Mouse (Mus musculus): ENCODE results near the gene P2ry13. TPM values are rescaled to one million over a fixed set of nuclear protein-coding genes. Genes with fewer than 3 reads are reported as not detected.

The P2ry13 gene
- polyA plus RNA-seq, 1 experiment from 2014 or later: 0.25 TPM

- Histone ChIP-seq H3K9me3 (replicated peaks) (no peaks in the 10 kb centered on the region), H3K4me3 (no peak overlapping the region), H3K27me3 (ENCODE audit: low read depth, poor library complexity, severe bottlenecking) (no peaks in the 10 kb centered on the region), H3K36me3 (no peaks in the 10 kb centered on the region), H3K4me1 (peaks cover 7% of the 10 kb centered on the region), H3K27ac (no peak overlapping the region)
- DNase-seq (ENCODE audit: low spot score): no peak
Measured at GRCm38 (mm10) chr3:59212404-59212803, 1.7 kb upstream of the P2ry13 start.

- DNase-seq (ENCODE audit: low spot score): no peak
- no peaks in the 10 kb centered on the region for H3K36me3 ChIP-seq
- peaks cover 7% of the 10 kb centered on the region for H3K4me1 ChIP-seq
- no peaks in the 10 kb centered on the region for H3K27me3 ChIP-seq (ENCODE audit: low read depth, poor library complexity, severe bottlenecking)
- H3K27ac ChIP-seq: no peak overlapping the region
- H3K9me3 ChIP-seq (replicated peaks): no peaks in the 10 kb centered on the region
- WGBS: 92% methylated on average over 8 of the region's 8 CpGs
- no peak overlapping the region for H3K4me3 ChIP-seq
Measured at GRCm38 (mm10) chr3:59211784-59212183, 1.1 kb upstream of the P2ry13 start.

DNA sequence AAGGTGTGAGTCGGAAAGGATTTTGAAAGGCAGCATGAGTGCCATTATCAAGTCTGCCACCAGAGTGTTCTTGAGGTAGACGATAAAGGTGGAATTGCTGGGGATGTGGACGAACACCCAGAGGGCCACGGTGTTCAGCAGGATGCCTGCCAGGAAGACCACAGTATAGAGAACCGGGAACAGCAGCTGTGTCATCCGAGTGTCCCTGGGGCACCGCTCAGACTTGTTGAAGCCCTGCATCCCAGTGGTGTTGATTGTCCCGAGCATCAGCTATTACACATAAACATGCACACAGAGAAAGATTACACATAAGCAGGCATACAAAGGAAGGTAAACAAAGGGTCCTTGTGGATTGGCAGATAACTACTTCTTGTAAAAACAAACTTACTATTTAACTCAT, 593 bp downstream of the P2ry13 start:
- H3K9me3 ChIP-seq (replicated peaks): no peaks in the 10 kb centered on the region
- no peak for DNase-seq (ENCODE audit: low spot score)
- no peaks in the 10 kb centered on the region for H3K36me3 ChIP-seq
- no peak overlapping the region for H3K27ac ChIP-seq
- 85% methylated on average over 8 of the region's 8 CpGs for WGBS
- no peaks in the 10 kb centered on the region for H3K27me3 ChIP-seq (ENCODE audit: low read depth, poor library complexity, severe bottlenecking)
- H3K4me1 ChIP-seq: peaks cover 12% of the 10 kb centered on the region
- H3K4me3 ChIP-seq: no peak overlapping the region

DNA sequence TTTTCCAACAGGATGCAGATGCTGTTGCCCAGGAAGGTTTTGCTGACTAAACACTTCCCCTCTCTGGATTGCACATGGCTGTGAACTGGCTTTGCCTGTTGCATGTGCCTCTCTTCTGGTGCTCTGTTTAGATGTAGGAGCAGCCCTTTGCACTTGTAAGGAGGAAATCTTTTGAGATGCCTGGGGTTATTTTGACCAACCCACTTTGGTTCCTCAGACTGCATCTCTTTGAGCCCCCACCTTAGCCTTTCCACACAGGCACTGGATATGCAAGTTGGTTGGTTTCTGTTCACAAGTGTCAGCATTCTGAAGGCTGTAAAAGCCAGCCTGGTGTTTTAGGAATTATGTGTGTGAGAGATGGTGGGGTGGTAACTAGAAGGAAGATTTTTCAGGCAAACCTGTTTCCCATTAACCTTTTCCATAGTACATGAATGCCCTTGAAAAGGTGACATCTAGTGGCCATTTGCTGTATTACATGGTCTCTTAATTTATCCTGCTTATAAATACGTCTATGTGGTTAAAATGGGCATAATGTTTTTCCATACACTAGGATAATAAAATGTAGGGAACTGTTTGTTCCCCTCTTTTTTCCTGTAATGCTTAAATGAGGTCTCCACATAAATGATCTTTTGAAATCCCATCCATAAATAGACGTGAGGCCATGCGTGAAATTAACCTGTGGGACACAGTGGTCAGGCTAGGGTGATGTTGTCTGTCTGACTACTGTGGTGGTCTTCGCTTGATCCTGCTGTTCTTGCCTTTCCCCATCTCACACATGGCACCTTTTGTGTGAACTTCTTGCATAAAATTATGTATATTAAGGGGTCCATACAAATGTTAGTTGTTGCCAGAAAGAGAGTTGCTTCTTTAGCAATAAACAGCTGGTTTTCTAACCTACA, 1.8 kb downstream of the P2ry13 start:
- Histone ChIP-seq H3K4me1 (peaks cover 20% of the 10 kb centered on the region), H3K27me3 (ENCODE audit: low read depth, poor library complexity, severe bottlenecking) (no peaks in the 10 kb centered on the region), H3K4me3 (no peak overlapping the region), H3K9me3 (replicated peaks) (no peaks in the 10 kb centered on the region), H3K27ac (no peak overlapping the region; the same call in 1 of the 2 replicates), H3K36me3 (no peaks in the 10 kb centered on the region)
- 64% methylated on average over 4 of the region's 4 CpGs for WGBS
- DNase-seq (ENCODE audit: low spot score): peak; percentile 40

GRCm38 (mm10) chr3:59205941-59206340, 4.7 kb downstream of the P2ry13 start:
- WGBS: 90% methylated on average over 4 of the region's 4 CpGs
- 0 out of 2 replicates have a peak overlapping the region, but pooled peaks have one; percentile 9 for H3K27ac ChIP-seq
- no peak overlapping the region for H3K4me3 ChIP-seq
- H3K9me3 ChIP-seq (replicated peaks): no peaks in the 10 kb centered on the region
- no peaks in the 10 kb centered on the region for H3K36me3 ChIP-seq
- no peak for DNase-seq (ENCODE audit: low spot score)
- no peaks in the 10 kb centered on the region for H3K27me3 ChIP-seq (ENCODE audit: low read depth, poor library complexity, severe bottlenecking)
- peaks cover 20% of the 10 kb centered on the region for H3K4me1 ChIP-seq

GRCm38 (mm10) chr3:59204719-59205503, 5.8 kb downstream of the P2ry13 start:
- H3K27me3 ChIP-seq (ENCODE audit: low read depth, poor library complexity, severe bottlenecking): no peaks in the 10 kb centered on the region
- H3K4me3 ChIP-seq: no peak overlapping the region
- no peaks in the 10 kb centered on the region for H3K36me3 ChIP-seq
- H3K9me3 ChIP-seq (replicated peaks): no peaks in the 10 kb centered on the region
- no peak for DNase-seq (ENCODE audit: low spot score)
- H3K27ac ChIP-seq: 0 out of 2 replicates have a peak overlapping the region, but pooled peaks have one; percentile 9
- WGBS: 68% methylated on average over 11 of the region's 11 CpGs
- H3K4me1 ChIP-seq: peaks cover 20% of the 10 kb centered on the region

DNA sequence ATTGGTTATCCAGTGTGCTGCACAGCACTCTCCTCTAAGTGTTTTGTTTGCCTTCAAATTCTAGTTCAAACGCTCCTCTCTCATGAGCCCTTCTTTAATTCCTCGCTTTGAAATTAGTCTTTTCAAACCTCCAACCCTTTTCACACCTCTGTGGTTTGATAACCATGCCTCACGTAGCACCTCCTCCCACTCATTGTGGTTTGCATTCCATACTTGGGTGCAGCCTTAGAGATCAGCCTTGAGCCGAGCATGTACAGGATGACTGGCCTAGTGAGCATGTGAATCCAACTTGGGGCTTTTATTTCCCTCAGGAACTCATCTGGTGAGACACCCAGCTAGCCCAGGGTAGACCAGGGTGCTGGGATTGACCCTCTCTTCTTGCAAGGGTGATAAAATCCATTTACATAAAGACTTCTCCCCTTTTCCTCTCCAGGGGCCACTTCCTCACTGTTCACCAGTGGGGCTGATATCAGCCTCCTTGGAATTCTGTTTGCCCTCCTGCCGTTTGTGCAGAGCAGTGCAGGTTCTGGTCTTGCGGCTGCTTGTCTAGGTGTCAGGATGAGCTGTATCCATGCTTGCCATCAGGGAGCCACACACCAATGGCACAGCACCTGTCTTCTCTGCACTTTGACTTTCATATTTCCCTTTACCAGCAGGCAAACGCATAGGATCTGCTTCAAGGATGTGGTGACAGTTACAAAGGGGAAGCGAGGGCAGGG, 6.7 kb downstream of the P2ry13 start:
- H3K27ac ChIP-seq: no peak overlapping the region
- no peak for DNase-seq (ENCODE audit: low spot score)

GRCm38 (mm10) chr3:59197329-59197948, 13.2 kb downstream of the P2ry13 start:
- WGBS: 90% methylated on average over 4 of the region's 4 CpGs
- Histone ChIP-seq H3K9me3 (replicated peaks) (no peaks in the 10 kb centered on the region), H3K4me3 (no peak overlapping the region), H3K27me3 (ENCODE audit: low read depth, poor library complexity, severe bottlenecking) (no peaks in the 10 kb centered on the region), H3K27ac (no peak overlapping the region), H3K36me3 (no peaks in the 10 kb centered on the region), H3K4me1 (no peaks in the 10 kb centered on the region)
- no peak for DNase-seq (ENCODE audit: low spot score)

More for the DNA sequence above, 6.7 kb downstream of the P2ry13 start:
- Histone ChIP-seq H3K36me3 (no peaks in the 10 kb centered on the region), H3K27me3 (ENCODE audit: low read depth, poor library complexity, severe bottlenecking) (no peaks in the 10 kb centered on the region), H3K4me1 (peaks cover 20% of the 10 kb centered on the region), H3K9me3 (replicated peaks) (no peaks in the 10 kb centered on the region), H3K4me3 (no peak overlapping the region)
- WGBS: 81% methylated on average over 8 of the region's 8 CpGs

- Histone ChIP-seq H3K4me1 (no peaks in the 10 kb centered on the region), H3K4me3 (no peak within 1 kb of the TSS), H3K36me3 (no peaks in the 10 kb centered on the region), H3K27ac (no peak within 1 kb of the TSS), H3K27me3 (ENCODE audit: low read depth, poor library complexity, severe bottlenecking) (no peaks in the 10 kb centered on the region), H3K9me3 (replicated peaks) (no peaks in the 10 kb centered on the region)
- WGBS: 84% methylated on average over 7 of the region's 7 CpGs
- DNase-seq (ENCODE audit: low spot score): no peak
Measured at GRCm38 (mm10) chr3:59194938-59195337, 15.7 kb downstream of the P2ry13 start, which contains the start of gene Gpr87. Gene Gpr87, minus strand, starts transcription at chr3:59195104.

- Histone ChIP-seq H3K9me3 (replicated peaks) (no peaks in the 10 kb centered on the region), H3K27me3 (ENCODE audit: low read depth, poor library complexity, severe bottlenecking) (no peaks in the 10 kb centered on the region), H3K4me1 (no peaks in the 10 kb centered on the region), H3K4me3 (no peak overlapping the region), H3K27ac (no peak overlapping the region), H3K36me3 (no peaks in the 10 kb centered on the region)
- WGBS: 87% methylated on average over 7 of the region's 7 CpGs
- no peak for DNase-seq (ENCODE audit: low spot score)
Measured at GRCm38 (mm10) chr3:59194099-59194498, 16.6 kb downstream of the P2ry13 start.

DNA sequence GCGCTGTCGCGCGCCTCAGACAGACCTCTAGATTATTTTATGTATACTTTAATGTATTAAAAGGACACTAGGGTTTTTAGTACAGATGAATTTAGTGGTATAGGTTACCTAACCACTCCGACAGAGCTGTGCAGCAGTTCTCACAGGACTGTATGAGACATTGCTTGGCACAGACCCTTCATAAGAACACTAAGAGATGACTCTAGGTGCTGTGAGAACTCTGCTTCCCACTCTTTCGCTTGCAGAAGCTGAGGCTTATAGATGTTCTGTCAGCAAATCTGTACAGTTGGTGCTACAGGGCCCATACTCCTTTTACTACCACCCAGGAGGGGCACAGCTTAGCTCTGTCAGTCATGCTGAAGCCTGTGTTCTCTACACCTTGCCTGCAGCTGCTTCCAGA, 19.0 kb downstream of the P2ry13 start:
- DNase-seq (ENCODE audit: low spot score): no peak
- Histone ChIP-seq H3K27ac (no peak overlapping the region), H3K4me1 (no peaks in the 10 kb centered on the region), H3K36me3 (no peaks in the 10 kb centered on the region), H3K4me3 (no peak overlapping the region), H3K27me3 (ENCODE audit: low read depth, poor library complexity, severe bottlenecking) (no peaks in the 10 kb centered on the region), H3K9me3 (replicated peaks) (no peaks in the 10 kb centered on the region)
- 95% methylated on average over 6 of the region's 6 CpGs for WGBS

DNA sequence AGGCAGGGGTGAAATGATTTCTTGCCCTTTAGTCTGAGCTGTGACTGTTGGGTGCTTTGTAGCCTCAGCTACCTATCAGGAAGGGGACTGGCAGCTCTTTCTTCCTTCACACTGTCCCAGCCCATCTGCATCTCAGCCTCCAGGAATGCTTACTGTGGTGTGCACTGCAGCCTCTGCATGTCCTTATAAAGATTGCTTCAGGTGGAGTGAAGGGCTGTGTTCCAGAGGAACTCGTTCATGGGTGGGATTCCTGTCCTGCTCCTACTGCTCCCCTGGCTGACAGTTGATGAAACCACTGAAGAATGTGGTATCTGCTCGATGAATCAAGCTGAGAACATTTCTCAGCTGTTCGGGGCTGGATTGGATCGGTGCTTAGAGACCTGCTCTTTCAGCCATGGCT, 23.3 kb downstream of the P2ry13 start:
- WGBS: 90% methylated on average over 4 of the region's 4 CpGs

More for the DNA sequence above, 23.3 kb downstream of the P2ry13 start:
- no peaks in the 10 kb centered on the region for H3K27me3 ChIP-seq (ENCODE audit: low read depth, poor library complexity, severe bottlenecking)
- H3K27ac ChIP-seq: no peak overlapping the region
- no peak overlapping the region for H3K4me3 ChIP-seq
- H3K4me1 ChIP-seq: no peaks in the 10 kb centered on the region
- no peak for DNase-seq (ENCODE audit: low spot score)
- no peaks in the 10 kb centered on the region for H3K9me3 ChIP-seq (replicated peaks)
- H3K36me3 ChIP-seq: no peaks in the 10 kb centered on the region

Data from limb, embryonic 10.5 days (tissue).